Mouse (Mus musculus) hindbrain, embryonic 13.5 days (tissue): ENCODE results near the gene Gm21970. TPM values are rescaled to one million over a fixed set of nuclear protein-coding genes. Genes with fewer than 3 reads are reported as not detected.

Experiments used
- ATAC-seq: fragments of 200-750 bp; cut with Nextera tagmentation; 2 replicates; pipeline ENCODE4 v1.8.0; 2017; ENCODE audit warnings: moderate TSS enrichment; ENCODE audit not compliant: low FRiP score
- H3K27ac ChIP-seq: fragments of 300-500 bp; sonication (generic); 2 replicates; pipeline ENCODE4 v1.5.1; 2015; ENCODE audit warnings: inconsistent platforms, mild to moderate bottlenecking, moderate library complexity
- H3K27me3 ChIP-seq: fragments of 300-500 bp; sonication (generic); 2 replicates; pipeline ENCODE4 v1.6.1; 2015; ENCODE audit warnings: mild to moderate bottlenecking, inconsistent platforms
- H3K36me3 ChIP-seq: fragments of 300-500 bp; sonication (generic); 2 replicates; pipeline ENCODE4 v1.6.1; 2015; ENCODE audit warnings: mild to moderate bottlenecking, inconsistent platforms
- H3K4me1 ChIP-seq: fragments of 300-500 bp; sonication (generic); replicated peaks from 2 replicates; pipeline ENCODE4 v1.6.1; 2015; ENCODE audit warnings: inconsistent platforms
- H3K4me2 ChIP-seq: fragments of 300-500 bp; sonication (generic); 2 replicates; pipeline ENCODE4 v1.6.1; 2015; ENCODE audit warnings: inconsistent platforms, mild to moderate bottlenecking, moderate library complexity
- H3K4me3 ChIP-seq: fragments of 300-500 bp; sonication (generic); 2 replicates; pipeline ENCODE4 v1.5.1; 2015; ENCODE audit warnings: mild to moderate bottlenecking, inconsistent platforms
- H3K9ac ChIP-seq: fragments of 300-500 bp; sonication (generic); 2 replicates; pipeline ENCODE4 v1.6.1; 2015; ENCODE audit warnings: mild to moderate bottlenecking, inconsistent platforms
- H3K9me3 ChIP-seq: fragments of 300-500 bp; sonication (generic); 2 replicates; pipeline ENCODE4 v1.6.1; 2016; ENCODE audit warnings: inconsistent platforms
- WGBS: fragments of 180-500 bp; shearing (Covaris S2); methylation state at CpG from one replicate; pipeline ENCODE4 v1.1.7; 2015; 5-methylcytosine and 5-hydroxymethylcytosine counted together
- polyA plus RNA-seq: library from polyadenylated mRNA; unstranded; fragments of >200 nt; fragmentation: Nextera tagmentation; extraction: Ambion mirVana; gene quantifications from 2 replicates; pipeline ENCODE4 v1.2.1, GENCODE M21; 2015

The Gm21970 gene
- polyA plus RNA-seq: not detected in 2 replicates

GRCm38 (mm10) chr16:91391421-91391820 is at the start of gene Gm21970:
Gene Gm21970 (plus strand): TSS chr16:91391721.
- 87% methylated on average over 5 of the region's 5 CpGs for WGBS
- Histone ChIP-seq H3K9ac (no peak within 1 kb of the TSS), H3K27me3 (no peaks in the 10 kb centered on the region), H3K4me3 (no peak within 1 kb of the TSS), H3K4me2 (no peak within 1 kb of the TSS), H3K36me3 (peaks cover 78% of the 10 kb centered on the region), H3K9me3 (no peaks in the 10 kb centered on the region), H3K4me1 (no peaks in the 10 kb centered on the region), H3K27ac (no peak within 1 kb of the TSS)
- ATAC-seq: no peak

DNA sequence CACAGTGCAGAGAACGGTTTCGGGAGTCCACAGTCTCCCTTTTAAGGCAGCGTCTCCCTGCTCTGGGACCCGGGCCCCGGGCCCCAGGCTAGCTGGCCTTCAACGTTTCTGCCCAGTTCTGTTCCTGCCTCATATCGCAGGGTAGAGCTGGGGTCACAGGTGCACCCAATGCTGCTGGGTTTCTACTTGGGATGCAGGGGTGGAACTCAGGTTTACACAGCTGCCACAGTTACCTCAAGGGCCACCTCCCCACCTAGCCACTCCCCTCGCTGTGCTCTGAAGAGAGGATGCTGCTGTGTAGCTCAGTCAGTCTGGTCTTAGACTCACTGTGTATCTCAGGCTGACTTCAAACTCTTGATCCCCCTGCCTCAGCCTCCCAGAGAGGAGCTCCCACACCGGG is 45.0 kb upstream of the Gm21970 start:
- 82% methylated on average over 9 of the region's 9 CpGs for WGBS
- H3K27me3 ChIP-seq: peaks cover 68% of the 10 kb centered on the region
- ATAC-seq: no peak

DNA sequence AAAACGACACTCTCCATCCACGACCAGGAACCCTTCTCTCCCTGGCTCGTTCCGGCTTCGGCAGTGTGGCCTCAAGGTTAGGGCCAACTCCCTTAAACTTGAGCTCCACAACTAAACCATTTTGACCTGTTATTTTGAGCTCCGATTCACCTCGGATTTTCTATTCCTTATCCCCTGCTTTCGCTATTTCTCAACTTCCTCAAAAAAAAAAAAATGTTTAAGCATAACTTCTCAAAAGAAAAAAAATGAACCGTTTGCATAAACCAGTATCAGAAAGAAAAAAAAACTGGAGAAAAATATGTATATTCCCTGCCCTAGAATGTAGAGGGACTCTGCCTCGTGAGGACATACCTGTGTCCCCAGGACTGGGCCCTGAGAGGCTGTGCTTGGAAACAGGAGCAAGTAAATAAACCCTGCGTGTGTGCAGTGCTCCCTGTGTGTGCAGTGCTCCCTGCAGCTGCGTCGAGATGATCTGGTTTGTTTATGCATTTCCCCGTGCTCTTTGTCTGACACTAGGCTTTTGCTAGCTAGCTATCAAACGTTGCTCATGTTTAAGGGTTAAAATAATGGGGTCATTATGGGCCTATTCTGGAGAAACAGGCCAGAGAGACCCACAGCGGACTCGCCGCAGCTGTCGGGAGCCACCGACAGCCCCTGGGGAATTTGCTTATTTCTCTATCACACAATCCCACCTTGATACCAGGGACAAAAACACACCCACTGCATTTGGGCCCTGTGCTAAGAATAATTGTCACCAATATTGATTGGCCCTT is 43.8 kb upstream of the Gm21970 start:
- H3K9me3 ChIP-seq: no peaks in the 10 kb centered on the region
- 57% methylated on average over 20 of the region's 20 CpGs for WGBS
- no peaks in the 10 kb centered on the region for H3K36me3 ChIP-seq
- H3K4me3 ChIP-seq: no peak overlapping the region
- H3K9ac ChIP-seq: no peak overlapping the region
- H3K27me3 ChIP-seq: peaks cover 77% of the 10 kb centered on the region
- peaks cover 12% of the 10 kb centered on the region for H3K4me1 ChIP-seq
- no peak overlapping the region for H3K27ac ChIP-seq
- no peak overlapping the region for H3K4me2 ChIP-seq
- 0 out of 2 replicates have a peak, but pooled peaks have one; percentile 39 for ATAC-seq

More for the DNA sequence above, 45.0 kb upstream of the Gm21970 start:
- peaks cover 12% of the 10 kb centered on the region for H3K4me1 ChIP-seq
- no peak overlapping the region for H3K27ac ChIP-seq
- no peak overlapping the region for H3K4me3 ChIP-seq
- no peak overlapping the region for H3K9ac ChIP-seq
- no peaks in the 10 kb centered on the region for H3K36me3 ChIP-seq
- no peaks in the 10 kb centered on the region for H3K9me3 ChIP-seq
- H3K4me2 ChIP-seq: no peak overlapping the region

DNA sequence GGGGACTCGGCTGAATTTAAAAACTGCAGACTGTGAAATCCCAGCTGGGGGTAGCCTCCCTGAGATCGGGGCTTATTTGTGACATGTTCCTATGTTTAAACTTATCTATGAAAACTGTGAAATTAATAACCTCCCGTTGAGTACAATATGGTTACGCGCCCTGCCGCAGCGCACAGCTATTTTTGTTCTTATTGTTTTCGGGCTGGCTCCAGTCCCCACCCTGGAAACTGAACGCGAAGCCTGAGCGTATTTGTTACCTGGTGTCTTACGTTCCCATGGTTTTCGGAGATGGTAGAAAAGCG is 43.3 kb upstream of the Gm21970 start:
- Histone ChIP-seq H3K27me3 (peaks cover 82% of the 10 kb centered on the region), H3K4me3 (no peak overlapping the region), H3K9me3 (no peaks in the 10 kb centered on the region), H3K9ac (no peak overlapping the region), H3K4me2 (no peak overlapping the region), H3K27ac (no peak overlapping the region), H3K36me3 (no peaks in the 10 kb centered on the region), H3K4me1 (peaks cover 12% of the 10 kb centered on the region)
- ATAC-seq: no peak
- WGBS: 39% methylated on average over 14 of the region's 14 CpGs

DNA sequence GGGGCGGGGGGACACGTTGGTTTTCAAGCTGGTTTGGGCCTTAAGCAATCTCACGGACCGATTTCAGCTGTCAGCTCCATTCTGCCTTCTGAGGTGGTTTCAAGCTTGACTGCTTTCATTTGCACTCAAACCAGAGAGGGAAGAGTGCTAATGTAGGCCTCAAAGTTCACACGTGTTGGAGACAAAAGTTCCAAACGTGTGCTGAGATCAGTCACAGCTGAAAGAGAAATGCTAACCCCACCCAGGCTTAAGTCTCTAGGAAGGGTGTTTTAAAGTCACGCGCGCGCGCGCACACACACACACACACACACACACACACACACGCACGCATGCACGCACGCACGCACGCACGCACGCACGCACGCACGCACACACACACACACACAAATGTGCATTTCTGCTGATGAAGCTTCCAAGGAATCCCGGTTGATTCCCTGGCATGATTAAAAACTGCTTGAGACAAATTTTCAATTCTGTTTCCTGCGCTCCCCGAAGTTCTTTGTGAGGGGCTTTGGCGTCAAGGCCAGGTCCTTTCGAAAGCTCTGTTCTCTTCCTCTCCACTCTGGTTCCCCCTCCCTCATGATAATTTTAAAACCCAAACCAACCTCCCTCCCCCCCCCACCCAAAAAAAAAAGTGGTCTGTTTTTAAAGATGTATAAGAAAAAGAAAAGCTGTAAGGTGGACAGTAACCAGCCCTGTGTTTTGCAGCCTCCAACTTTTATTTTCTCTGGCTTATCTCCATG is 42.8 kb upstream of the Gm21970 start:
- H3K27me3 ChIP-seq: peaks cover 82% of the 10 kb centered on the region
- WGBS: 69% methylated on average over 28 of the region's 28 CpGs
- H3K4me1 ChIP-seq: peaks cover 12% of the 10 kb centered on the region
- H3K36me3 ChIP-seq: no peaks in the 10 kb centered on the region
- H3K4me3 ChIP-seq: no peak overlapping the region
- no peak for ATAC-seq
- no peaks in the 10 kb centered on the region for H3K9me3 ChIP-seq
- no peak overlapping the region for H3K4me2 ChIP-seq
- H3K27ac ChIP-seq: no peak overlapping the region
- H3K9ac ChIP-seq: no peak overlapping the region

GRCm38 (mm10) chr16:91352084-91352562 is 39.4 kb upstream of the Gm21970 start:
- Histone ChIP-seq H3K36me3 (no peaks in the 10 kb centered on the region), H3K9ac (no peak overlapping the region), H3K9me3 (no peaks in the 10 kb centered on the region), H3K4me1 (peaks cover 12% of the 10 kb centered on the region), H3K4me3 (no peak overlapping the region), H3K27ac (no peak overlapping the region), H3K27me3 (peaks cover 82% of the 10 kb centered on the region), H3K4me2 (no peak overlapping the region)
- WGBS: 7% methylated on average over 7 of the region's 7 CpGs
- peak; percentile 60; the same call in 1 of the 2 replicates for ATAC-seq

DNA sequence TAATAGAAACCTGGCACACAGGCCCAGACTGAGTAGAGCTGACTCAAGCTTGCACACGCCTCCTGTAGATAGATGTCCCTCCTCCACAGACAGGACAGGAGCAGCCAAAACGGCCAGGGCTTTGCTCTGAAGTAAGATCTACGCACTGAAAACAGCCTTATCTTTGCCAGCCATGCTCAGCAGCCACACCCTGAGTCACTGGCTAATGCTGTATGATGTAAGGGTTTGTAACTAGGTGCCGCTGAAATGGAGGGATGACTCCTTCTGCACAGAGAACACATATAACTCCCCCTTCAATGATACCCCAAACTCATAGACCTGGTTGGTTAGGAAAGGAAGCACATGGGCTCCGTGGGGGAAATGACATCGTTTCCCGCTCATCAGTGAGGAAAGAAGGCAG is 38.8 kb upstream of the Gm21970 start:
- H3K27ac ChIP-seq: no peak overlapping the region
- no peak for ATAC-seq
- peaks cover 10% of the 10 kb centered on the region for H3K4me1 ChIP-seq
- no peaks in the 10 kb centered on the region for H3K9me3 ChIP-seq
- no peak overlapping the region for H3K4me3 ChIP-seq
- peaks cover 79% of the 10 kb centered on the region for H3K27me3 ChIP-seq
- no peak overlapping the region for H3K4me2 ChIP-seq
- H3K9ac ChIP-seq: no peak overlapping the region
- H3K36me3 ChIP-seq: no peaks in the 10 kb centered on the region
- 70% methylated on average over 7 of the region's 7 CpGs for WGBS

GRCm38 (mm10) chr16:91353177-91353576 is 38.3 kb upstream of the Gm21970 start:
- WGBS: 82% methylated on average over 6 of the region's 6 CpGs
- ATAC-seq: no peak
- Histone ChIP-seq H3K4me1 (peaks cover 6% of the 10 kb centered on the region), H3K36me3 (no peaks in the 10 kb centered on the region), H3K4me3 (no peak overlapping the region), H3K27me3 (peaks cover 77% of the 10 kb centered on the region), H3K4me2 (no peak overlapping the region), H3K9me3 (no peaks in the 10 kb centered on the region), H3K9ac (no peak overlapping the region), H3K27ac (no peak overlapping the region)

- Histone ChIP-seq H3K9ac (no peak overlapping the region), H3K9me3 (no peaks in the 10 kb centered on the region), H3K4me2 (no peak overlapping the region), H3K27ac (no peak overlapping the region), H3K36me3 (no peaks in the 10 kb centered on the region), H3K4me3 (no peak overlapping the region), H3K27me3 (peaks cover 72% of the 10 kb centered on the region), H3K4me1 (peaks cover 2% of the 10 kb centered on the region; the same call in 1 of the 2 replicates)
- no peak for ATAC-seq
- 76% methylated on average over 5 of the region's 5 CpGs for WGBS
These were observed 37.9 kb upstream of the Gm21970 start for GRCm38 (mm10) chr16:91353638-91354037.

DNA sequence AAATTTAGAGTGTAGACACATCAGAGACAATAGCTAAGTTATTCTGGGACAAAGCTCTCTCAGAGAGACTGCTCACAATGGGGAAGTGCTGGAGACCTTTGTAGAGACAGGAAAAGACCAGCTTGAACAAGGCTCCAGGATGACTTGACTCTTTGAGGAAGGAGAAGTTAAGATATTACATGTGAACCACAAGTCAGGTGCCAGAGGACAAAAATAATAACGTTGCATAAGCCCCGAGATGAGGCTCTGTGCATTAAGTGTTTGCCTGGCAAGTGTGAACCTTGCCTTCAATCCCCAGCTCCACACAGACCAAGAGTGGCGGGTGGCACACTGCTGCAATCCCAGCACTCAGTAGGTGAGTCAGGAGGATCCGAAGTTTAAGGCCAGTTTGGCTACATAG is 36.9 kb upstream of the Gm21970 start:
- WGBS: 81% methylated on average over 4 of the region's 4 CpGs

DNA sequence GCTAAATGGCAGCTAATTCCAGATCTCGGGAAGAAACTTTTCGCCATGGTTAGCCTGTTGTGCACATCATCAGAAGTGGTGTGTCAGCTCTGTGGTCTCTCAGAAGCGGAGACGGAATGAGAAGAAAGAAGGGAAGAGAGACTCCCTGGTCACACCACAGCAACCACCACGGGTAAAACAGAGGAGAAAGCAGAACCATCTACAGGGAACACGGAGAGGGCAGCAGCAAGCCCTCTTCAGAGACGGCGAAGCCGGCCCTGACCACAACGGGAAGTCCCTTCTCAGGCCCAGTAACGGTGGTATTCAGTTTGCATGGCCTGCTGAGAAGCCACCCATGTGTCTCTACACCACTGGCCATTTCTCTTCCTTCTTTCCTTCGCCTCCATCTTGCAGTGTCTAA is 36.4 kb upstream of the Gm21970 start:
- no peak overlapping the region for H3K27ac ChIP-seq
- peaks cover 3% of the 10 kb centered on the region; the same call in 1 of the 2 replicates for H3K4me1 ChIP-seq
- no peaks in the 10 kb centered on the region for H3K36me3 ChIP-seq
- no peaks in the 10 kb centered on the region for H3K9me3 ChIP-seq
- H3K9ac ChIP-seq: no peak overlapping the region
- no peak overlapping the region for H3K4me2 ChIP-seq
- no peak for ATAC-seq
- H3K4me3 ChIP-seq: no peak overlapping the region
- 80% methylated on average over 12 of the region's 12 CpGs for WGBS
- peaks cover 65% of the 10 kb centered on the region for H3K27me3 ChIP-seq

More for the DNA sequence above, 36.9 kb upstream of the Gm21970 start:
- ATAC-seq: no peak
- Histone ChIP-seq H3K9me3 (no peaks in the 10 kb centered on the region), H3K9ac (no peak overlapping the region), H3K4me3 (no peak overlapping the region), H3K4me1 (peaks cover 3% of the 10 kb centered on the region; the same call in 1 of the 2 replicates), H3K27me3 (peaks cover 69% of the 10 kb centered on the region), H3K27ac (no peak overlapping the region), H3K36me3 (no peaks in the 10 kb centered on the region), H3K4me2 (no peak overlapping the region)

- 76% methylated on average over 10 of the region's 10 CpGs for WGBS
These were observed 34.6 kb upstream of the Gm21970 start for GRCm38 (mm10) chr16:91356760-91357525.

More at GRCm38 (mm10) chr16:91356760-91357525, 34.6 kb upstream of the Gm21970 start:
- H3K4me2 ChIP-seq: no peak overlapping the region
- no peak for ATAC-seq
- no peaks in the 10 kb centered on the region for H3K9me3 ChIP-seq
- peaks cover 47% of the 10 kb centered on the region for H3K27me3 ChIP-seq
- H3K9ac ChIP-seq: no peak overlapping the region
- no peaks in the 10 kb centered on the region for H3K36me3 ChIP-seq
- no peak overlapping the region for H3K4me3 ChIP-seq
- H3K27ac ChIP-seq: no peak overlapping the region
- peaks cover 3% of the 10 kb centered on the region; the same call in 1 of the 2 replicates for H3K4me1 ChIP-seq
